Mouse (Mus musculus) intestine, embryonic 14.5 days (tissue): ENCODE measurements around the gene Ccdc162. TPM values are rescaled to one million over a fixed set of nuclear protein-coding genes. Genes with fewer than 3 reads are reported as not detected.
"Not testable (repeated sequence)": the region's sequence is repeated elsewhere in the genome, so short reads cannot be mapped to it uniquely, and the experiment has no call there.

ENCODE experiments used
- ATAC-seq: fragments of 200-750 bp; cut with Nextera tagmentation; replicated peaks from 2 replicates; pipeline ENCODE4 v1.8.0; 2017; ENCODE audit warnings: low read depth, moderate number of reproducible peaks, moderate TSS enrichment, moderate library complexity; ENCODE audit not compliant: low FRiP score, low TSS enrichment
- DNase-seq: peaks from one replicate; pipeline ENCODE4 v3.0.0-alpha.2; 2018; ENCODE audit warnings: low spot score
- H3K27ac ChIP-seq: fragments of 300-500 bp; sonication (generic); 2 replicates; pipeline ENCODE4 v1.5.1; 2014; ENCODE audit warnings: low read depth, mild to moderate bottlenecking, control low read depth
- H3K27me3 ChIP-seq: fragments of 300-500 bp; sonication (generic); replicated peaks from 2 replicates; pipeline ENCODE4 v1.6.1; 2014; ENCODE audit warnings: low read length, control low read depth; ENCODE audit not compliant: control insufficient read depth, insufficient read depth
- H3K36me3 ChIP-seq: fragments of 300-500 bp; sonication (generic); 2 replicates; pipeline ENCODE4 v1.6.1; 2014; ENCODE audit warnings: low read length, control low read depth; ENCODE audit not compliant: control insufficient read depth, insufficient read depth
- H3K4me1 ChIP-seq: fragments of 300-500 bp; sonication (generic); replicated peaks from 2 replicates; pipeline ENCODE4 v1.6.1; 2014; ENCODE audit warnings: low read length, control low read depth, mixed read lengths; ENCODE audit not compliant: control insufficient read depth, insufficient read depth
- H3K4me2 ChIP-seq: fragments of 300-500 bp; sonication (generic); 2 replicates; pipeline ENCODE4 v1.6.1; 2014; ENCODE audit warnings: low read length
- H3K4me3 ChIP-seq: fragments of 300-500 bp; sonication (generic); 2 replicates; pipeline ENCODE4 v1.5.1; 2014; ENCODE audit warnings: low read depth, low read length, control low read depth, mixed read lengths
- H3K9ac ChIP-seq: fragments of 300-500 bp; sonication (generic); 2 replicates; pipeline ENCODE4 v1.6.1; 2014; ENCODE audit warnings: mild to moderate bottlenecking, low read length
- H3K9me3 ChIP-seq: fragments of 300-500 bp; sonication (generic); 2 replicates; pipeline ENCODE4 v1.6.1; 2016; ENCODE audit warnings: low read length, control low read depth; ENCODE audit not compliant: control insufficient read depth
- WGBS: fragments of 180-500 bp; shearing (Covaris S2); extraction: QIAGEN DNeasy Blood & Tissue Kit; methylation state at CpG from one replicate; pipeline ENCODE4 v1.1.7; 2014; 5-methylcytosine and 5-hydroxymethylcytosine counted together
- polyA plus RNA-seq: library from polyadenylated mRNA; unstranded; fragments of >200 nt; fragmentation: Nextera tagmentation; extraction: Ambion mirVana; gene quantifications from 2 replicates; pipeline ENCODE4 v1.2.1, GENCODE M21; 2014

Gene Ccdc162
- polyA plus RNA-seq, 1 experiment from 2014 or later: 0.47 TPM

DNA sequence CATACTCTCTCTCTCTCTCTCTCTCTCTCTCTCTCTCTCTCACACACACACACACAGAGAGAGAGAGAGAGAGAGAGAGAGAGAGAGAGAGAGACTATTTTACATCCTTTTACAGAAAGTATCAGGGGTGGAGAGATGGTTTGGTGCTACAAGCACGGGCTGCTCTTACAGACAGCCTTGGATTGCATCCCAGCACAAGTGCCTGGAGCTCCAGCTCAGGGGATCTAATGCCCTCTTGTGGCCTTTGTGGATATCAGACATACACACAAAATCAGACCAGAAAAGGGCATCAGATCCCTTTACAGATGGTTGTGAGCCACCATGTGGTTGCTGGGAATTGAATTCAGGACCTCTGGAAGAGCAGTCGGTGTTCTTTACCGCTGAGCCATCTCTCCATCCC lies 211.0 kb downstream of the Ccdc162 start:
- not testable (repeated sequence) for H3K9ac ChIP-seq
- WGBS: 2% methylated on average over 3 of the region's 3 CpGs
- DNase-seq: peak; percentile 64

DNA sequence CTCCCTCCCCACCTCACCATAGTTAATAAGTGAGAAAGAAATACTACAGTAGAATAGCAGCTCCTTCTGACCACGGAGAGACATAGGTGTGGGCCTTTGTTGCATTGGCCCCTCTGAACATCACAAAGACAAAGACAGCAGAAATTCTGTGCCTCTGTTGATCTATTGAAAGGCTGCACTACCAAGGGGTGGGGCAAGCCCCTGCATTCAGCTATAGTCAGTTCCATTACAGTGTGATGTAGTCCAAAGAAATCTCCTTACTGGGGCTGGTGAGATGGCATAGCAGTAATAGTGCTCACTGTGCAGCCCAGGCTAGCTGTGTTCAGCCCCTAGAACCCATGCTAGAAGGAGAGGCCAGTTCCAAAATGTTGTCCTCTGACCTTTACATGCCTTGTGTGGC lies 211.4 kb downstream of the Ccdc162 start:
- no peaks in the 10 kb centered on the region for H3K9me3 ChIP-seq
- H3K27ac ChIP-seq: no peak overlapping the region
- H3K4me1 ChIP-seq: no peaks in the 10 kb centered on the region
- no peaks in the 10 kb centered on the region for H3K36me3 ChIP-seq
- no peak overlapping the region for H3K4me2 ChIP-seq
- no peak overlapping the region for H3K9ac ChIP-seq
- DNase-seq: no peak
- WGBS: 67% methylated on average over 1 of the region's 1 CpGs
- no peak overlapping the region for H3K4me3 ChIP-seq
- ATAC-seq: no peak
- H3K27me3 ChIP-seq: no peaks in the 10 kb centered on the region

More for the DNA sequence above, 211.0 kb downstream of the Ccdc162 start:
- not testable (repeated sequence) for H3K9me3 ChIP-seq, H3K4me2 ChIP-seq, H3K4me1 ChIP-seq, H3K27ac ChIP-seq, H3K36me3 ChIP-seq, ATAC-seq, H3K4me3 ChIP-seq, H3K27me3 ChIP-seq

DNA sequence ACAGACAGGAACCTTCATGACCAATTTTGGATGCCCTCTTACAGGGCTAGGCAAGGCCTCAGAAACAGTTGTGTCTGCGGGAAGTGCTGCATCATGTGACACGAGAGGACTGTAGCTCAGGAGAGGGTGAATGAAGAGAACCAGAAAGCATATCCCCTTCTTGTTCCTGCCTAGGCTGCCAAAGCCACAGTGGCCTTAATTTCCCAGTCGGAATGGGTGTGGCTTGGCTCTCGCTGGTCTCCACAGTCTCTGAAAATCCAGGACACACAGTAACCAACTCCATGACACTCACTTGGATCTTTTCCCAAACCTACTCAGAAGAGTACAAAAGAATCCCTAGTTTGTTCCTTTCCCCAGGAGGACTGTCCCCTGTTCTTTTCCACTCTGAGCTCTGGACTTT lies 215.5 kb downstream of the Ccdc162 start:
- Histone ChIP-seq H3K9me3 (no peaks in the 10 kb centered on the region), H3K9ac (no peak overlapping the region), H3K4me3 (no peak overlapping the region), H3K36me3 (no peaks in the 10 kb centered on the region), H3K27ac (no peak overlapping the region), H3K4me2 (no peak overlapping the region), H3K4me1 (no peaks in the 10 kb centered on the region), H3K27me3 (no peaks in the 10 kb centered on the region)
- 66% methylated on average over 4 of the region's 4 CpGs for WGBS
- no peak for ATAC-seq
- DNase-seq: no peak

DNA sequence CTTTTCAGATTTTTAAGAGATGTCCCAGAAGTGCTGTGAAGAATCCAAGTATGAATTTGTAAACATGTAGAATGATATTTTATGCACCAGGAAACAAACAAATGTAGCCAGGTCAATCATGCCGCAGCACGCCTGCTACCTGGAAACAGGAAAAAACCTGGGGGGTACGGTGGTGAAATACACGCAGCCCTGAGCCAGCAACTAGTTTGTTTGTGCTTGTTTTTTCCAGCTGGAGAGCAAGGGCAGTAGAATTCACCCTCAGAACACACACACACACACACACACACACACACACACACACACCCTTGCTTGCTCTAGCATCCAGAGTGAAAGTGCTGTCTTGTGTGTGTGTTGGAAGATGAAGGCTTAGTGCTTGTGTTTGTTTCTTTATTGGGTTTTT lies 225.3 kb downstream of the Ccdc162 start:
- H3K4me3 ChIP-seq: no peak overlapping the region
- ATAC-seq (no peak), DNase-seq (no peak)
- no peaks in the 10 kb centered on the region for H3K9me3 ChIP-seq
- 37% methylated on average over 4 of the region's 4 CpGs for WGBS
- no peak overlapping the region for H3K27ac ChIP-seq
- peaks cover 11% of the 10 kb centered on the region; the same call in 1 of the 2 replicates for H3K4me1 ChIP-seq
- H3K27me3 ChIP-seq: no peaks in the 10 kb centered on the region
- peaks cover 19% of the 10 kb centered on the region for H3K36me3 ChIP-seq
- H3K4me2 ChIP-seq: peak overlapping the region; percentile 100
- no peak overlapping the region for H3K9ac ChIP-seq

DNA sequence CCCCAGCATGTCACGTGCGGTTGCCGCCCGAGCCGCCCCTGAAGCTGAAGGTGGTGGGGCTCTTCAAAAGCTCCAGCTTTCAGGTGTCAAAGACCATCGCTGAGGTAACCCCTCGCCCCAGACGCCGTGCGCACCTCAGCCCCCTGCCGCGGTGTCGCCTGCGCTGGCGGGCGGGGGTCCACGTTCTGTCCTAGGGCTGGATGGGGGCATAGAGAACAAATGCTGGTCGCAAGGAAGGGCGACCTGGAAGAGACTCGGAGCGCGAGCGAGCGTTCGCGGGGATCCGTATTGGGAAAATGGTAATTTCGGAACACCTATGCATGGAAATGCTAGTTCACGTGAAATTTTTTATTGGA lies 225.9 kb downstream of the Ccdc162 start:
- Histone ChIP-seq H3K4me3 (peak overlapping the region; percentile 68), H3K36me3 (peaks cover 25% of the 10 kb centered on the region), H3K27me3 (no peaks in the 10 kb centered on the region), H3K4me1 (peaks cover 11% of the 10 kb centered on the region; the same call in 1 of the 2 replicates), H3K9ac (peak overlapping the region; percentile 75), H3K27ac (no peak overlapping the region), H3K4me2 (peak overlapping the region; percentile 100), H3K9me3 (no peaks in the 10 kb centered on the region)
- DNase-seq: no peak
- ATAC-seq: peak; percentile 44; the same call in 1 of the 2 replicates
- under 1% methylated on average over 29 of the region's 29 CpGs for WGBS

DNA sequence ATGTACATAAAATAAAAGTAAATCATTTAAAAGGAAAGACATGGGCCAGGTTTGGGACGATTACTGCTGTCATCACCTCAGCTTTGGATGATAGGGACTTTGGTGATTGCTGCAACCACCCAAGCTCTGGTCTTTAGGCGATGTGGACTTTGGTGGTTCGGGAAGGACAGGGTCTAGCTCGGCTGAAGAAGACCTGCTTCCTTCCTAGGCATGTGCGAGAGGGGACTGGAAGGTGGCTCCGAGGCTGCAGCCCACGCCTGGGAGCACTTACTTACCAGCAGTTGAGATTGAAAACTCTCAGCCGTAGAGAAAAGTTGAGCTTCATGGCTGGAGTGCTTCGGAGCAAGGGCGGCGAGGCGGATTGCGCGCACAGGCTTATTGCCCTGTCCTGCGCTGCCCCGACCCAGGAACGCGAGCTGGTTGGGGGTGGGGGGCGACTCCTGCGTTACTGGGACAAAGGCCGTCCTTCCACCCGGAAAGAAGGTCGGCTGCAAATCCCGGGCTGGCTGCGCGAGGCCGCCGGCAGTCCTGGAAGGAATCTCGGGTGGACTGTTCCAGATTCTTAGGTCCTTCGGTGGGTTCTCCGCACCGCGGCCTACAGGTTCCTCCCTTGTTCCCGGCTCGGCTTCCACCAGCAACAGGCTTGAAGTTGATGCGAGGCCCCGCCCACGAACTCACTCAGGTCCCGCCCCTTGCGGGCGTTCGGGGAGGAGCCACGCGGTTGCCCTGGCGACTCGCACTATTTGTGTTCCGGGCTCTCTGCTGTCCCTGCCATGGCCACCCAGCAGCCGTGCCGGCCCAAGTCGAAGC lies 226.5 kb downstream of the Ccdc162 start, which contains the start of the genes Smpd2 and Ppil6:
Gene Smpd2, minus strand, starts transcription at position 662 of the 810 bp plus-strand sequence.
Gene Ppil6, plus strand, starts transcription at position 732 of the 810 bp plus-strand sequence.
- peak within 1 kb of the TSS; percentile 68 for H3K4me3 ChIP-seq
- peak; percentile 98 for DNase-seq
- H3K4me2 ChIP-seq: peak within 1 kb of the TSS; percentile 100
- peaks cover 31% of the 10 kb centered on the region for H3K36me3 ChIP-seq
- peaks cover 11% of the 10 kb centered on the region; the same call in 1 of the 2 replicates for H3K4me1 ChIP-seq
- no peaks in the 10 kb centered on the region for H3K27me3 ChIP-seq
- no peaks in the 10 kb centered on the region for H3K9me3 ChIP-seq
- H3K27ac ChIP-seq: peak within 1 kb of the TSS; percentile 70
- peak; percentile 93 for ATAC-seq
- H3K9ac ChIP-seq: peak within 1 kb of the TSS; percentile 75
- under 1% methylated on average over 48 of the region's 50 CpGs for WGBS

DNA sequence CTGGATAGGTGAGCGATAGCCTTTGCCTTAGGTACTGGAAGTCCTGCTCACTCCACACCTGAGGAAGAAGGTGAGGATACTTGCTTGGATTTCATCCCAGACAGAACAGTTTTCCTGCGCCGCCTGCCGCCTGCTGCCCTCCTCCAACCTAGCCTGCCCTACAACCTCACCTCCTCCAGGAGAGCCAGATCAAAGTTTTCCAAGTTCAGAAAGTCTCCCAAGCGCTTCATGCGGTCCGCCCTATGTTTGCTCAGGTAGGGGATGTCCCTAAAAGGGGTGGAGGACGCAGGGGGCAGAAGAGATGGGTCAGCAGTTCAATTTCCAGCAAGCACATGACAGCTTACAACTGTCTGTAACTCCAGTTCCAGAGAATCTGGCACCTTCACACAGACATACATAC lies 227.1 kb downstream of the Ccdc162 start:
- Histone ChIP-seq H3K9ac (peak overlapping the region; percentile 75), H3K4me1 (peaks cover 11% of the 10 kb centered on the region; the same call in 1 of the 2 replicates), H3K27me3 (no peaks in the 10 kb centered on the region), H3K27ac (no peak overlapping the region), H3K4me2 (peak overlapping the region; percentile 100), H3K9me3 (no peaks in the 10 kb centered on the region), H3K36me3 (peaks cover 35% of the 10 kb centered on the region), H3K4me3 (peak overlapping the region; percentile 68)
- DNase-seq: no peak
- ATAC-seq: no peak
- WGBS: 23% methylated on average over 8 of the region's 8 CpGs

DNA sequence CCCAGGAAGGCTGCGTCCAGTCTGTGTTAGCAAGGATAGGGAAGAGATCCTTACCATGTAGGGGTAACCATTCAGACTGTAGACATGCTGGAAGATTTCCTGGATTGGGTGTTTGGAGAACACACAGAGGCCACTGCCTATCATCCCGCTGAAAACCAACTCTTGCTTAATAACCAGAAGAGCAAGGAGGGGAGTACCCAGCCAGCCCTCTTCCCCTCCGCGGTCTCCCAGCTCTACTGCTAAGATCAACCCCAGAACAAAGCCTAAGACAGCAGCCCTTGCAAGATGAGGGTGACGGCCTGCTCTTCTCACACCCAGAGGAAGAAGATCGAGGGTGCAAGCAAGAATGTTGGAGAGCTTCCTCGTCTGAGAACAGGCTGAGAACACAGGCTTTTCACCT lies 227.6 kb downstream of the Ccdc162 start:
- Histone ChIP-seq H3K4me3 (peak overlapping the region; percentile 68), H3K9me3 (no peaks in the 10 kb centered on the region), H3K9ac (peak overlapping the region; percentile 75), H3K4me2 (peak overlapping the region; percentile 100), H3K27me3 (no peaks in the 10 kb centered on the region), H3K27ac (no peak overlapping the region), H3K4me1 (peaks cover 11% of the 10 kb centered on the region; the same call in 1 of the 2 replicates), H3K36me3 (peaks cover 39% of the 10 kb centered on the region)
- 28% methylated on average over 7 of the region's 7 CpGs for WGBS
- ATAC-seq (no peak), DNase-seq (no peak)
